Comparison of ENCODE assay signal across 8 mouse cellular contexts in genomic region chr2:160730797-160731116, GRCm38 (mm10). TPM values are rescaled to one million over a fixed set of nuclear protein-coding genes. Genes with fewer than 3 reads are reported as not detected.
DNase-seq lines count a peak whose midpoint lies in the region; ATAC-seq and TF ChIP-seq lines count a peak whose summit lies in the region.

No protein-coding gene starts in this region.

- no peak for DNase-seq in heart, adult 2 months
- DNase-seq in heart, adult 8-10 months (ENCODE audit: low spot score), result no peak
- no peak for DNase-seq in spleen, adult 18-20 months
- DNase-seq in urinary bladder, postnatal 4 days (ENCODE audit: low spot score in 2 of 2), result no peak
- DNase-seq in layer of hippocampus, postnatal 25 days (ENCODE audit: extremely low spot score in 1 of 2, low spot score in 1 of 2), result no peak

- TF ChIP-seq CTCF in heart, adult 2 months (IDR thresholded peaks at IDR 0.05), result no peak

- H3K4me2 ChIP-seq in forebrain, embryonic 15.5 days (replicated peaks), result peak overlapping the region; percentile 93
- peak overlapping the region; percentile 98 for H3K4me2 ChIP-seq in liver, embryonic 15.5 days

- H3K79me2 ChIP-seq in heart, adult 2 months (replicated peaks; ENCODE audit: control insufficient read depth, insufficient read depth, low read length), result peaks cover 8% of the 10 kb centered on the region

- H3K27ac ChIP-seq in heart, adult 2 months, result peak overlapping the region; percentile 96
- H3K27ac ChIP-seq in forebrain, embryonic 15.5 days (replicated peaks), result peak overlapping the region; percentile 99
- no peak overlapping the region for H3K27ac ChIP-seq in liver, embryonic 15.5 days (replicated peaks)

- intact Hi-C loops in heart, adult 2 months (cut with DNase I), result loop anchor here (2.0 kb wide), 1 partner anchor 14 kb away; no protein-coding TSS in a partner anchor

- no peaks in the 10 kb centered on the region for H3K27me3 ChIP-seq in heart, adult 2 months (ENCODE audit: control insufficient read depth, insufficient read depth, low read length)
- no peaks in the 10 kb centered on the region for H3K27me3 ChIP-seq in forebrain, embryonic 15.5 days
- peaks cover 51% of the 10 kb centered on the region for H3K27me3 ChIP-seq in liver, embryonic 15.5 days

- peaks cover 29% of the 10 kb centered on the region for H3K4me1 ChIP-seq in heart, adult 2 months (ENCODE audit: control insufficient read depth, insufficient read depth, low read length)
- peaks cover 57% of the 10 kb centered on the region for H3K4me1 ChIP-seq in forebrain, embryonic 15.5 days
- peaks cover 34% of the 10 kb centered on the region for H3K4me1 ChIP-seq in liver, embryonic 15.5 days (replicated peaks)

- TF ChIP-seq EP300 in heart, adult 2 months (IDR thresholded peaks at IDR 0.05; ENCODE audit: insufficient read depth, low read depth, low read length), result no peak

- H3K4me3 ChIP-seq in heart, adult 2 months, result peak overlapping the region; percentile 95
- peak overlapping the region; percentile 97 for H3K4me3 ChIP-seq in forebrain, embryonic 15.5 days
- H3K4me3 ChIP-seq in liver, embryonic 15.5 days (replicated peaks), result peak overlapping the region; percentile 90

- no peaks in the 10 kb centered on the region for H3K9me3 ChIP-seq in forebrain, embryonic 15.5 days
- no peaks in the 10 kb centered on the region for H3K9me3 ChIP-seq in liver, embryonic 15.5 days (replicated peaks)

- WGBS in heart, adult 2 months, result 8% methylated on average over 19 of the region's 19 CpGs
- 5% methylated on average over 19 of the region's 19 CpGs for WGBS in forebrain, embryonic 15.5 days
- WGBS in liver, embryonic 15.5 days (ENCODE audit: insufficient replicate concordance), result 8% methylated on average over 19 of the region's 19 CpGs

- TF ChIP-seq POLR2A in heart, adult 2 months (IDR thresholded peaks at IDR 0.05; ENCODE audit: insufficient read depth, low read depth, low read length), result no peak

- H3K36me3 ChIP-seq in heart, adult 2 months (ENCODE audit: control insufficient read depth, insufficient read depth, low read length), result peaks cover 2% of the 10 kb centered on the region
- peaks cover 7% of the 10 kb centered on the region for H3K36me3 ChIP-seq in forebrain, embryonic 15.5 days
- H3K36me3 ChIP-seq in liver, embryonic 15.5 days (replicated peaks), result 0 out of 2 replicates have a peak, but pooled peaks cover 2% of the 10 kb centered on the region

- H3K9ac ChIP-seq in heart, adult 2 months (ENCODE audit: low read depth, low read length), result peak overlapping the region; percentile 97
- peak overlapping the region; percentile 100 for H3K9ac ChIP-seq in forebrain, embryonic 15.5 days (replicated peaks)
- H3K9ac ChIP-seq in liver, embryonic 15.5 days, result peak overlapping the region; percentile 73; the same call in 1 of the 2 replicates

- ATAC-seq in CD4-positive, CD25-positive, alpha-beta regulatory T cell, adult 4 months, result peak; percentile 2
- ATAC-seq in forebrain, embryonic 15.5 days (replicated peaks), result no peak
- no peak for ATAC-seq in liver, embryonic 15.5 days (ENCODE audit: insufficient read depth)

RNA-seq across cellular contexts. Expression of gene Plcg1, which starts 0.3 kb away (rescaled TPM):
- total RNA-seq in heart, adult 2 months (2021), result 10 to 100 TPM; 56.4 to 67.2 TPM
- polyA plus RNA-seq in heart, adult 2 months (2012; rRNA removed), result 45.8 and 66.5 TPM in 2 replicates
- 10 to 100 TPM; 44.8 to 66.1 (median 52.9) TPM for total RNA-seq in heart, adult 8-10 months (2022)
- 10 to 100 TPM; 56.4 to 66.8 TPM for polyA plus RNA-seq in CD4-positive, CD25-positive, alpha-beta regulatory T cell, adult 4 months (2017; shearing (Covaris generic))
- polyA plus RNA-seq in forebrain, embryonic 15.5 days (2015; fragmentation: Nextera tagmentation; extraction: Ambion mirVana), result 80.5 and 82.2 TPM in 2 replicates
- polyA plus RNA-seq in liver, embryonic 15.5 days (2015; fragmentation: Nextera tagmentation; extraction: Ambion mirVana), result 4.5 and 5.2 TPM in 2 replicates
- 10 to 100 TPM; 95.9 to 96.4 TPM for total RNA-seq in layer of hippocampus, postnatal 25 days (2021)
